Mouse (Mus musculus) kidney, postnatal 10 days (tissue): ENCODE data around the gene Armc8.
A peak's percentile ranks its signal among the peaks of the same experiment; 100 is the strongest.

ENCODE experiments used
- DNase-seq: peaks from one replicate; pipeline ENCODE4 v3.0.0; 2021; ENCODE audit warnings: mixed read lengths

Gene Armc8

GRCm38 (mm10) chr9:99499336-99499735 is 69.4 kb downstream of the Armc8 start:
- DNase-seq = no peak

GRCm38 (mm10) chr9:99492634-99493200 is 76.0 kb downstream of the Armc8 start:
- no peak for DNase-seq

- DNase-seq = no peak
These were observed 77.6 kb downstream of the Armc8 start for GRCm38 (mm10) chr9:99491050-99491449.

- DNase-seq = no peak
These were observed 80.9 kb downstream of the Armc8 start for GRCm38 (mm10) chr9:99487841-99488240.

GRCm38 (mm10) chr9:99487126-99487695 is 81.5 kb downstream of the Armc8 start:
- DNase-seq = no peak

- no peak for DNase-seq
These were observed 83.6 kb downstream of the Armc8 start for GRCm38 (mm10) chr9:99485144-99485543.

GRCm38 (mm10) chr9:99484632-99485031 is 84.1 kb downstream of the Armc8 start:
- DNase-seq = no peak

GRCm38 (mm10) chr9:99483191-99483590 is 85.5 kb downstream of the Armc8 start:
- no peak for DNase-seq

GRCm38 (mm10) chr9:99480764-99481163 is 87.9 kb downstream of the Armc8 start:
- no peak for DNase-seq

GRCm38 (mm10) chr9:99479181-99479711 is 89.5 kb downstream of the Armc8 start:
- DNase-seq = no peak

GRCm38 (mm10) chr9:99471334-99471733 is 97.4 kb downstream of the Armc8 start:
- no peak for DNase-seq

GRCm38 (mm10) chr9:99470347-99471092 is 98.2 kb downstream of the Armc8 start:
- DNase-seq = no peak

GRCm38 (mm10) chr9:99469681-99470273 is 98.9 kb downstream of the Armc8 start:
- no peak for DNase-seq

GRCm38 (mm10) chr9:99468572-99468971 is 100.1 kb downstream of the Armc8 start:
- no peak for DNase-seq

- no peak for DNase-seq
These were observed 103.8 kb downstream of the Armc8 start for GRCm38 (mm10) chr9:99464876-99465275.

- DNase-seq = no peak
These were observed 109.0 kb downstream of the Armc8 start for GRCm38 (mm10) chr9:99459730-99460129.

GRCm38 (mm10) chr9:99458529-99459208 is 110.0 kb downstream of the Armc8 start:
- peak; percentile 73 for DNase-seq

- no peak for DNase-seq
These were observed 114.5 kb downstream of the Armc8 start for GRCm38 (mm10) chr9:99454211-99454610.

GRCm38 (mm10) chr9:99451161-99451560 is 117.5 kb downstream of the Armc8 start, which contains the start of gene Nme9:
TSS of gene Nme9 (plus strand) at chr9:99451475.
- peak; percentile 45 for DNase-seq

- DNase-seq = peak; percentile 43
These were observed 118.6 kb downstream of the Armc8 start for GRCm38 (mm10) chr9:99449886-99450647.

GRCm38 (mm10) chr9:99447323-99447722 is 121.4 kb downstream of the Armc8 start:
- DNase-seq = no peak

- no peak for DNase-seq
These were observed 122.4 kb downstream of the Armc8 start for GRCm38 (mm10) chr9:99446259-99446658.
